Mouse (Mus musculus): ENCODE data around the gene Llgl1.

- no peak for TF ChIP-seq POLR2A (IDR thresholded peaks at IDR 0.05; ENCODE audit: borderline replicate concordance, extremely low read depth, low read depth, low read length)
- no peak for TF ChIP-seq CTCF (IDR thresholded peaks at IDR 0.05; ENCODE audit: insufficient read depth, low read length)
Measured at GRCm38 (mm10) chr11:60705255-60705654, 5.7 kb downstream of the Llgl1 start.
